Mouse (Mus musculus): ENCODE measurements at regions not wholly inside any gene's neighbourhood (a gene's known extent, or its start where the extent isn't known, plus 50 kb on each side); places are given as distances from the start of the nearest gene placed in this dataset.

GRCm38 (mm10) chr1:89207306-89207705 lies 137.1 kb downstream of the Sh3bp4 start:
- Histone ChIP-seq H3K9ac (no peak overlapping the region), H3K4me3 (no peak overlapping the region), H3K4me1 (no peaks in the 10 kb centered on the region), H3K27ac (no peak overlapping the region), H3K27me3 (no peaks in the 10 kb centered on the region), H3K9me3 (no peaks in the 10 kb centered on the region), H3K36me3 (no peaks in the 10 kb centered on the region), H3K4me2 (no peak overlapping the region)
- ATAC-seq (ENCODE audit: insufficient number of reproducible peaks, low FRiP score, low TSS enrichment, low read depth) = no peak
- WGBS = 2% methylated on average over 1 of the region's 1 CpGs

GRCm38 (mm10) chr1:89211116-89211515 lies 140.9 kb downstream of the Sh3bp4 start:
- Histone ChIP-seq H3K36me3 (no peaks in the 10 kb centered on the region), H3K4me1 (no peaks in the 10 kb centered on the region), H3K27ac (no peak overlapping the region), H3K9ac (no peak overlapping the region), H3K4me2 (no peak overlapping the region), H3K27me3 (no peaks in the 10 kb centered on the region), H3K9me3 (no peaks in the 10 kb centered on the region), H3K4me3 (no peak overlapping the region)
- no peak for ATAC-seq (ENCODE audit: insufficient number of reproducible peaks, low FRiP score, low TSS enrichment, low read depth)
- 84% methylated on average over 6 of the region's 6 CpGs for WGBS

GRCm38 (mm10) chr1:89228426-89228825 lies 158.2 kb downstream of the Sh3bp4 start:
- 75% methylated on average over 5 of the region's 5 CpGs for WGBS
- no peak overlapping the region for H3K4me3 ChIP-seq
- no peaks in the 10 kb centered on the region for H3K36me3 ChIP-seq
- peaks cover 11% of the 10 kb centered on the region; the same call in 1 of the 2 replicates for H3K4me1 ChIP-seq
- H3K4me2 ChIP-seq = no peak overlapping the region
- no peaks in the 10 kb centered on the region for H3K27me3 ChIP-seq
- H3K27ac ChIP-seq = no peak overlapping the region
- ATAC-seq (ENCODE audit: insufficient number of reproducible peaks, low FRiP score, low TSS enrichment, low read depth) = no peak
- H3K9ac ChIP-seq = no peak overlapping the region
- H3K9me3 ChIP-seq = no peaks in the 10 kb centered on the region

- no peaks in the 10 kb centered on the region for H3K27me3 ChIP-seq
- no peak overlapping the region for H3K4me2 ChIP-seq
- H3K27ac ChIP-seq = no peak overlapping the region
- no peaks in the 10 kb centered on the region for H3K9me3 ChIP-seq
- no peaks in the 10 kb centered on the region for H3K36me3 ChIP-seq
- peaks cover 11% of the 10 kb centered on the region; the same call in 1 of the 2 replicates for H3K4me1 ChIP-seq
- no peak overlapping the region for H3K9ac ChIP-seq
- WGBS = 71% methylated on average over 6 of the region's 6 CpGs
- H3K4me3 ChIP-seq = no peak overlapping the region
- no peak for ATAC-seq (ENCODE audit: insufficient number of reproducible peaks, low FRiP score, low TSS enrichment, low read depth)
Measured at GRCm38 (mm10) chr1:89231756-89232155, 161.5 kb downstream of the Sh3bp4 start.

- H3K4me3 ChIP-seq = no peak overlapping the region
- H3K9me3 ChIP-seq = no peaks in the 10 kb centered on the region
- no peak overlapping the region for H3K27ac ChIP-seq
- no peak overlapping the region for H3K9ac ChIP-seq
- H3K4me2 ChIP-seq = no peak overlapping the region
- WGBS = 53% methylated on average over 5 of the region's 5 CpGs
- no peaks in the 10 kb centered on the region for H3K27me3 ChIP-seq
- H3K4me1 ChIP-seq = peaks cover 11% of the 10 kb centered on the region; the same call in 1 of the 2 replicates
- no peaks in the 10 kb centered on the region for H3K36me3 ChIP-seq
- no peak for ATAC-seq (ENCODE audit: insufficient number of reproducible peaks, low FRiP score, low TSS enrichment, low read depth)
Measured at GRCm38 (mm10) chr1:89232391-89232790, 162.2 kb downstream of the Sh3bp4 start.

GRCm38 (mm10) chr1:89234895-89235294 lies 164.7 kb downstream of the Sh3bp4 start:
- H3K4me1 ChIP-seq = peaks cover 11% of the 10 kb centered on the region; the same call in 1 of the 2 replicates
- H3K27me3 ChIP-seq = no peaks in the 10 kb centered on the region
- H3K27ac ChIP-seq = no peak overlapping the region
- H3K9me3 ChIP-seq = no peaks in the 10 kb centered on the region
- H3K4me3 ChIP-seq = no peak overlapping the region
- WGBS = 59% methylated on average over 8 of the region's 8 CpGs
- H3K4me2 ChIP-seq = no peak overlapping the region
- no peak for ATAC-seq (ENCODE audit: insufficient number of reproducible peaks, low FRiP score, low TSS enrichment, low read depth)
- H3K36me3 ChIP-seq = no peaks in the 10 kb centered on the region
- H3K9ac ChIP-seq = no peak overlapping the region

GRCm38 (mm10) chr1:89235296-89235695 lies 165.1 kb downstream of the Sh3bp4 start:
- no peak for ATAC-seq (ENCODE audit: insufficient number of reproducible peaks, low FRiP score, low TSS enrichment, low read depth)
- Histone ChIP-seq H3K27me3 (0 out of 2 replicates have a peak, but pooled peaks cover 3% of the 10 kb centered on the region), H3K4me2 (no peak overlapping the region), H3K9ac (no peak overlapping the region), H3K9me3 (no peaks in the 10 kb centered on the region), H3K36me3 (no peaks in the 10 kb centered on the region), H3K4me1 (peaks cover 11% of the 10 kb centered on the region; the same call in 1 of the 2 replicates), H3K4me3 (no peak overlapping the region), H3K27ac (no peak overlapping the region)
- WGBS = 45% methylated on average over 3 of the region's 3 CpGs

- Histone ChIP-seq H3K4me1 (peaks cover under 1% of the 10 kb centered on the region; the same call in 1 of the 2 replicates), H3K27ac (no peak overlapping the region), H3K36me3 (no peaks in the 10 kb centered on the region), H3K4me3 (no peak overlapping the region), H3K4me2 (no peak overlapping the region), H3K9ac (no peak overlapping the region), H3K27me3 (0 out of 2 replicates have a peak, but pooled peaks cover 3% of the 10 kb centered on the region), H3K9me3 (no peaks in the 10 kb centered on the region)
- 73% methylated on average over 5 of the region's 5 CpGs for WGBS
- no peak for ATAC-seq (ENCODE audit: insufficient number of reproducible peaks, low FRiP score, low TSS enrichment, low read depth)
Measured at GRCm38 (mm10) chr1:89237696-89238095, 167.5 kb downstream of the Sh3bp4 start.

- H3K27me3 ChIP-seq = 0 out of 2 replicates have a peak, but pooled peaks cover 3% of the 10 kb centered on the region
- H3K4me2 ChIP-seq = no peak overlapping the region
- H3K9ac ChIP-seq = no peak overlapping the region
- H3K27ac ChIP-seq = no peak overlapping the region
- no peaks in the 10 kb centered on the region for H3K36me3 ChIP-seq
- WGBS = 61% methylated on average over 8 of the region's 8 CpGs
- H3K9me3 ChIP-seq = 0 out of 2 replicates have a peak, but pooled peaks cover 5% of the 10 kb centered on the region
- ATAC-seq (ENCODE audit: insufficient number of reproducible peaks, low FRiP score, low TSS enrichment, low read depth) = no peak
- H3K4me1 ChIP-seq = peaks cover 12% of the 10 kb centered on the region; the same call in 1 of the 2 replicates
- H3K4me3 ChIP-seq = no peak overlapping the region
Measured at GRCm38 (mm10) chr1:89244598-89244997, 174.4 kb downstream of the Sh3bp4 start.

GRCm38 (mm10) chr1:89245202-89246003 lies 175.2 kb downstream of the Sh3bp4 start:
- Histone ChIP-seq H3K27me3 (no peaks in the 10 kb centered on the region), H3K4me1 (peaks cover 12% of the 10 kb centered on the region; the same call in 1 of the 2 replicates), H3K4me3 (no peak overlapping the region), H3K27ac (peak overlapping the region; percentile 8; the same call in 1 of the 2 replicates), H3K4me2 (no peak overlapping the region), H3K36me3 (no peaks in the 10 kb centered on the region), H3K9me3 (0 out of 2 replicates have a peak, but pooled peaks cover 5% of the 10 kb centered on the region), H3K9ac (no peak overlapping the region)
- no peak; the same call in 1 of the 2 replicates for ATAC-seq (ENCODE audit: insufficient number of reproducible peaks, low FRiP score, low TSS enrichment, low read depth)
- WGBS = 19% methylated on average over 11 of the region's 11 CpGs

- Histone ChIP-seq H3K27ac (no peak overlapping the region), H3K27me3 (no peaks in the 10 kb centered on the region), H3K9me3 (0 out of 2 replicates have a peak, but pooled peaks cover 5% of the 10 kb centered on the region), H3K4me3 (no peak overlapping the region), H3K9ac (no peak overlapping the region), H3K4me2 (no peak overlapping the region), H3K4me1 (peaks cover 8% of the 10 kb centered on the region; the same call in 1 of the 2 replicates), H3K36me3 (no peaks in the 10 kb centered on the region)
- ATAC-seq (ENCODE audit: insufficient number of reproducible peaks, low FRiP score, low TSS enrichment, low read depth) = no peak
- 11% methylated on average over 2 of the region's 2 CpGs for WGBS
Measured at GRCm38 (mm10) chr1:89251753-89252152, 181.5 kb downstream of the Sh3bp4 start.

- Histone ChIP-seq H3K9ac (no peak overlapping the region), H3K27ac (no peak overlapping the region), H3K4me2 (no peak overlapping the region), H3K36me3 (no peaks in the 10 kb centered on the region), H3K27me3 (no peaks in the 10 kb centered on the region), H3K4me1 (peaks cover 8% of the 10 kb centered on the region; the same call in 1 of the 2 replicates), H3K4me3 (no peak overlapping the region), H3K9me3 (0 out of 2 replicates have a peak, but pooled peaks cover 1% of the 10 kb centered on the region)
- WGBS = 83% methylated on average over 7 of the region's 7 CpGs
- no peak for ATAC-seq (ENCODE audit: insufficient number of reproducible peaks, low FRiP score, low TSS enrichment, low read depth)
Measured at GRCm38 (mm10) chr1:89252528-89252927, 182.3 kb downstream of the Sh3bp4 start.
